Mouse (Mus musculus) adrenal gland, postnatal 25 days (tissue): ENCODE data around the gene Bend4. TPM values are rescaled to one million over a fixed set of nuclear protein-coding genes. Genes with fewer than 3 reads are reported as not detected.

ENCODE experiments used
- DNase-seq: peaks from one replicate; pipeline ENCODE4 v3.0.0; 2021; ENCODE audit warnings: mixed read lengths
- total RNA-seq: library from RNA; stranded (reverse); gene quantifications from 2 replicates; pipeline ENCODE4 v1.2.3, GENCODE M21; 2021

Gene Bend4
- total RNA-seq, 1 experiment from 2014 or later = 1.1 TPM

DNA sequence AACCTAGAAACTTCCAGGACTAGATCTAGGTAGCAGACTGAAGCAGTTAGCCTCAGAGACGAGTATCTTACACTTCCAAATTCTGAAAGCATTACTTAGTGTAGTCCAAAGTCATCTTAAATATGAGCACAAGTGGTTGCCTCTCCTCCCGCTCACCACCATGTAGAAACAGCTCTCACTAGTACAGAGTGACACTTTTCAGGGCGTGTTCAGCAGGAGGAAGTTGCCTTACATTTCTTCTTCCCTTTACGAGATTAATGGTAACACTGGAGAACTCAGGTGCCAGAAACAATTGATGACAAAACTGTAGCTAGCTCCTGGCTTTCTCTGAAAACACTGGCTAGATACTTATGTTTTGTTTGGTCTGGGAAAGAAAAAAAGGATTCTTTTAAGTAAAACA is 8.7 kb downstream of the Bend4 start:
- no peak for DNase-seq

DNA sequence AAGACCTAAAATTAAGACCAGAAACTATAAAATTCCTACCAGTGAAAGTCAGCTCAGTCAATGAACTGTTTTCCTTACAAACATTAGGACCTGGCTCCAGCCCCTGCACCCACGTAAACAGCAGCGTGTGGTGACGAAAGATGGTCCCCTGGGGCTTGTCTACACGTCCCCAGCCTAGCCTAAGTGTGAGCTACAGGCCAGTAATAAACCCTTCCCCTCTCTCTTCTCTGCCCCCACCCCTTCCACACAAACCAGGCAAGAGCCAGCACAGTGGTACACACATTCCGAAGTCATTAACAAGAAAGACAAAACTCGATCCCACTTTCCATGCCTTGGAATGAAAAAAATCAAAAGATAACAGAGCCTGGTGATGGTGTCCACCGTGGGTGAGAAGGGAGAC is 16.6 kb downstream of the Bend4 start:
- no peak for DNase-seq

DNA sequence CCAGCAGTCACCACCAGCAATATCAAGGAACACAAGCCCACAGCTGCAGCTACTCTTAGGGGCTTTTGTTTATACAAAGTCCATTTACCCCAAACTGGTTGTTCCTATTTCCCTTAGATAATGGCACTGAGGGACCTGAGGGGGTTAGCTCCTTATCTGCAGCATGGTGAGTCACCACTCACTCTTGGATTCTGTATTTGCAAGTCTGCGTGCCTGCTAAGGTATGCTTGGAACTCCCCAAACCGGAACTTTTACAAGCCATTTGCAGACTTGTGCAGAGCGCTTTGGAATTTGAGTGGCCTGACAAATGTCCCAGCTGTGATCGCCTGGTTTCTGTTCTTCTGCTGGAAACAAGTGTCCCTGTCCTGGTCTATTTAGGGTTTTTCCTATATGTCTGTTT is 17.7 kb downstream of the Bend4 start:
- no peak for DNase-seq

DNA sequence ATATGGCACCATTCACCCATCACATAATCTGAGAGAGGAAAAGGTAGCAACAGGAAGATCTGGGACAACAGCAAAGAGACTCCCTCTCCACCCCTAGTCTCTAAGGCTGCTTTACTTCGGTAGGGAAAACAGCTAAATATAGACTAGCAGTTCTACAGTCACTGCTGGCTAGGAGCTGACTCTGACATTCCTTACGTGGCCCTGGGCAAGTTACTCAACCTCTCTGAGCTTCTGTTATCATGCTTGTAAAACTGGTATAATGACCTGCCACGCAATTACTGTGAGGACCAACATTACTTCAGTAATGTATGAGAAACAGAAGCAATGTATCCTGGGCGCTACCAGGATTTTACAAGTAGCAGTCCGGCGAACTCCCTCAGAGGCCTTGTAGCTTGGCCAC is 19.7 kb downstream of the Bend4 start:
- no peak for DNase-seq

DNA sequence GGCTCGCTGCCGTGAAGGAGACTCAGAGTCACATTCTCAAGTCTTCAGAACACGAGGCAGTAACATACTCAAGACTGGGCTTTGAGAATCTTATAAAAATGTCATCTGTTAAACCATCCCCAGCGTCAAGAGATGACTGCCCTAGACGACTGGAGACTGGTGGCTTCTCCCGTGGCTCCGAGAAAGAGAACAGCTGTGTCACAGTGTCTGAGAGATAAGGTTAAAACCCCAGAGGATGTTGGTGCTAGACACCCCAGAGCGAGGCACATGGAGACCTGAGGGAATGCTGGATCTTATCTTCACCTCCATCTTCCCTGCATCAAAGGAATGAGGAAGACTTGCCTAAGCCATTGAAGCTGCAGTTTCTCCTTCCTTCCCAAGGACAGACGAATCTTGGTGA is 23.2 kb downstream of the Bend4 start:
- DNase-seq = no peak

DNA sequence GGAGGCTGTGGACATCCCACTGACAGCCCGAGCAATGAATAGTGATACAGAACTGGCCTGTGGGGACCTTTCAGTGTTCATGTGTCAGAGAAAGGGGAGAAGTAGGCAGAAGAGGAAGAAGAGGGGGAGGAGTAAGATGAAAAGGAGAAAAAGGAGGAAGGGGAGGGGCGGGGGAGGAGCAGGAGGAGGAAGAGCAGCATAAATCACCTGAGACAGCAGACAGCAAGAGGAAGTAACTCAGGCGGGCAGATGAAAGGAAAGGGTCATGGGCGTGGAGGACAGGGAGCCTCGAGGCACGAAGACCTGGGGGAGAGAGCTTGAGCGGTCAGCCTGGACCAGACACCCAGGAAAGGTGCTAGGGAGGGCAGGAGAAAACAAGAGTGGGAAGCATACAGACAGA is 23.7 kb downstream of the Bend4 start:
- DNase-seq = no peak

DNA sequence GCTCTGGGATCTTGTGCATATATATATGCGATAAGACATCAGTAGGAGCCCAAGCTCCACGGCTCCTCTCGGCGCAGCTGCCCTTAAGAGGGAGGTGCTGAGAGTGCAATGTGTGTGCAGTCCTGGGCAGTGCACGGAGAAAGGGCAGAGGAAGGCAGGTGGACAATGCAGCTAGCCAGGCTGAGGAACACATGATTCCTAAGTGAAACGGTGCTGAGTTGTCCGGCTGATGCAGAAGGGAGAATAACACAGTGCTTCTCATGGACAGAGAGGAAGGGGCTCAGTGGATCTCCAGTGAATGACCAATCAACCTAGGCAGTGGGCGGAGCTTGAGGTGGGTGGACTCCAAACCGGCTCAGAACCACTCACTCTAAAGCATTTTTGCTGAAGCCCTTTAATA is 26.5 kb downstream of the Bend4 start:
- no peak for DNase-seq

DNA sequence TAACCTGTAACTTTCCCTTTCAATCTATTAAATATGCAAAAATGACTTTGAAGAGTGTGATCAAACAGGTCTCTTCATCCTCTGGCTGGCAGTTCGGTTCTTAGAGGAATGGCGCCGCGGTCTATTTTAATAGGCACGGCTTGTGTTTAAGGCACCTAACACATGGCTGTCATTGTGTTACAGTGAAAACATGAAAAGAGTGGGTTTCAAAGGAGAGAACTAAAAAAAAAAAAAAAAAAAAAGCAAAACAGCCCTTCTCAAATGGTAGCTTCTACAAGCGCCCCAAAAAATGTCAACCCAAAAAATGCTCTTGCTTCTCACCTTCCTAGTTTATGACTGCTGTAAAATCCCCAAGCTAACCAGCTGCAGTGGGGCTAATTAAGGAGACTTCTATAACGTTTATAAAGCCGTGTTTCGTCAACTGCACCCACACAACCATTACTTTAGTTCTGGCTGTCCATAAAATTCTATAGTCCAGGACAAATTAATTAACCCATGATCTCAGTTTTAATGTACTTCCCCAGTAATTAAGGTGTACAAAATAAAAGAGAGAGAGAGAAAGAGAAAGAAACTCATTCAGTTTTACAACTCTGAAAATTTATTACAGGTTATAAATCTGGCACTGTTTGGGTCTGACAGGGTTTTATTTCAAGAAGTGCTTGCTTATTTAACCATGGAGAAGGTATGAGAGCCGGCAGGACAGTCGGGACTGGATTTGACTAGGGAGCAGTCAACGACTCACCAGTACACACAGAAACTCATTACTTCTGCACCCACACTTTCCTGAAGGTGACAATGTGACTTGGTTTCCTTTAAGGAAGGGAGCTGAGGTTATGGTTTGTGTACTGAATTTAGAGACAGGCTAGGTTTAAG is 27.3 kb downstream of the Bend4 start:
- DNase-seq = no peak

DNA sequence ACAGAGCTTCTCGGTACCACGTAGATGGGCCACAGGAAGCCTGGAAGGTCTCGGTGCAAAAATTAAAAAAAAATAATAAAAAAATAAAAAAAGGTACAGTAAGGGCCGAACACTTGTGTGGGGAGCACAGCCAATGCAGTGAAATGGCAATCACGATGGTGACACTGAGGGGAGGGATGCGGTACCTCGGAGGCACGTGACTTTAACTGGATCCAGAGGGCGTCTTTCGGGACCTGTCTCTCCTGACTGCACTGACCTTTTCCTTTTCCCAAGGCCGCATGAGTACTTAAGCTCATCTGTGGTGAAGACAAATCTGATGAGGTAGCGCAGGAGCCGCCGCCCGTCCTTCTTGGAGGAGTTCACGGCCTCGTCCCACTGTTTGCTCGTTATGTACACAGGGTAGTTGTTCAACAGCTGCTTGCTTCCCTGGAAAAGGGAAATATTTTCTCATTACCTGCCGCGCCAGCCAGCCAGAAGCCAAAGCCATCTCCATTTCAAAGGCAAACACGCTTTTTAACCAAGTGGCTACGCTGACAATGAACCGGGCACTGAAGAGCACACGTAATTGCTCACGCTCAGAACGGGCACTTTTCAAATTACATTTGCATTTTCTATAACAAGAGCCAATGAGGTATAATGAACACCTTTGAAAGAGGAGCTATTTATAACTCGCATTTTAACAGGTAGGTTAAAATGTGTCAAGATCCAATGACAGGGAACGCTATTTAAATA is 28.1 kb downstream of the Bend4 start:
- no peak for DNase-seq

DNA sequence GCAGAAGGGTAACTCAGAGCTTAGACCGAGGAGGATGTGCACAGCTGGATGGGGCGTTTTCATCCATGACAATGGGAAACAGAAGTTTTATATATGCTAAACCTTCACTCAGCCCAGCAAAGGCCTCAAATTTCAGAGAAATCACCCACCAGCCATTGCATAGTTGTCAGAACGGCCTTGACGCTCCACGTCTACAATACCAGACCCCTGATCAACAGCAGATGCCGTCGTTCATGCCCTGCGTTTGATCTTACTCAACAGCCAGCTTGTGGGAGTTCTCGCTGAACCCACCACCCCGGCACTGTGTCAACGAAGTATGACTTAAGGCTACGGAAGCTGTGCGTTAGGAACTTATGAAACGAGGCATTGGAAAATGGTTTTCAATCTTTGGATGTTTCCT is 30.9 kb downstream of the Bend4 start:
- no peak for DNase-seq

DNA sequence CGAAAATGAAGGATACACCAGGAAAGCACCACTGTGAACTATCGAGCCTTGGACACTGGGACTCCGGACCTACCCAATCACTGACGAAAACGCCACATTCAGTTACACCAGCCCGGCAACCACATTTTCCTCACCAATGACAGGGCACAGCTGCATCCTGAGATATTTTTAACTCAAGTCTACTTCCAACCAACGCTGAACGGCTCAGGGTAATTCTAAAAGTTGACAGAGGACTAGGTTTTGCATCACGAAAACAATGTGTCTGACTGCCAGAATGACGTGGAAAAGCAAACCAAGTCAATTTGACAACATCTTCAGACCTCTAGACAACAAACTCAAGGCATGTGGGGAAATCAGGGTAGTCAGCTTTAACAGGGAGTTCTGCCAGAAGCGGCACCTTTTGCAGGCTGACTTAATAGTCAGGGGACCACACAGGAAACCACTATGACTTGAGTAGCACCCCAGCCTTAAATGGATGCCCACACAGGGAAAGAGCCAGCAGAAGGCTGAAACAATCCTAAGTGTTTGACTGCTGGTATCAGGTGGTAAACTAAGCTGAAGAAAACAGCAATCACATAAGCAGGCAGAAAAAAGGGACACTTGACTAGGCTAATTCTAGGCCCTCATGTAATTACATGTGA is 32.8 kb downstream of the Bend4 start:
- DNase-seq = no peak

DNA sequence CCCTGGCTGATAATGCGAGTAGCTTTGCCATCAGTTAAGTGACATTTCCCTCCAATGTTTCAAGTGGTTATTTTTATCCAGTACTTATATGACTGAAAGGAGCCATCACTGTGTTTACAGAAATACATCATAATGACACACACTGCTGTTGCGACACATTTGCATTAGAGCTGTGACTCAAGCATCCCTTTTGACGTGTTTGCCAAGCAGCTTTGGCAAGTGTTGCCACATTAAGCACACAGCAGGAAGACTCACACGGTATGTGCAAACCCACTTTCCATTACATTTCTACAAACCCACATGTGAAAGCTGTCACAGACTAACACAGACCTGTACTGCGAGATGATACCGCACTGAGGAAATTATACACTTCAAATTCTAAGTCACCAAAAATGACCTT is 34.2 kb downstream of the Bend4 start:
- no peak for DNase-seq

DNA sequence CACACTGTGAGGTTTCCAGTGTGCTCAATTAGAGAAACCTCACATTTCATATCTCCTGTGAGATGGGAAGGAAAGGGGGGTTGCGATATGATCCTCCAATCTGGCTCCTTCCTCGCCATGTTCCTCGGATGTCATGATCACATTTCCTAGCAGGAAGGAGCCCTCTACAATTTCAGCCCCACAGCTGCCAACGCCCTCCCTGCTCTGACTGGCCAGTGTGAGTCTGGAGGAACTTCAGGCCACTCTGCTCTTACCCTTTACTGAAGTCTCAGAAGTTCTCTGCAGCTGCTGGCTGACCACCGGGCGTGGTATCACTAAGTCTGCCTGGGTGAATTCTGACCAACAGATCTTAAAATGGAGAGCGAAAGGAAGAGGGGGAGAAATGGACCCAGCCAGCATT is 45.6 kb downstream of the Bend4 start:
- DNase-seq = no peak

DNA sequence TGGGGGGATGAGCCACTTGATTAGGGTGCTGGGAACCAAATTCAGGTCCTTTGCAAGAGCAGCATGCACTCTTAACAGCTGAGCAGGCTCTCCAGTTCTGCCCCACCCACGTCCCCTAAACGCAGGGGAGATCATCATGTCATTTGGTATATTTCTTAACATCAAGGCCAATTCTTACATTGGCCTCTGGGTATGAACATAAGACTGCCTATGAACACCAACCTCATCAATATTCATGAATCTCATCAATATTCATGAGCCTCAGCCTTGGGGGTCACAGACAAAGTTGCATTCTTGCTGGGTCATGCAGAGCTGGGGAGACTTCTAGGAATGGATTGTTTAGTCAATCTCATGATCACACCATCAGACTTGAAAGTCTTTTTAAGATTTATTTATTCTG is 46.4 kb downstream of the Bend4 start:
- no peak for DNase-seq

DNA sequence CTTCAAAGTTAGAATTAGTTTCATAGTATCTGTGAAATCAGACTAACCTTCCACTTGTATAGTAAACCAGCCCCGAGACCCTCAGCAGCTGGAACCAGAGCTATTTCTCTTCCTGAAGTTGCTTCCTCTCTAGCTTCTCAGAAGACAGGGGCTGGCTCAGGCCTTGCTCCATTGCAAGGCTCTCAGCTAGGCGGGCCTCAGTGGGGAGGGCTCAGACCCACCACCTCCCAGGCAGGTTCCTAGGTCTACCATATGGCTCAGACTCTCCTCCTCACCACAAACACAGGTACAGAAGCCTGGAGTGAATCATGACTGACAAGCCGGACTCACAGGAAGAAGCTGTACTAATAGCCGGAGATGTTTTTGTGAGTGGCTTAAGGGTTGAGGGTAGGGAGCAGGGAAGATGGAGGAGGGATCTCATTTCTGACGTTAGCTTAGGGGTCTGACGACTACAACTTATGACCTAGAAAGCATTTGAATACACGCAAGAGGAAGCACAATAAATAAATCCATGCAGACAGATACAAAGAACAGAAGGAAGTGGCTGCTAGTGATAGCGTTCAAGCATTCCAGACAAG is 51.0 kb downstream of the Bend4 start:
- DNase-seq = no peak

DNA sequence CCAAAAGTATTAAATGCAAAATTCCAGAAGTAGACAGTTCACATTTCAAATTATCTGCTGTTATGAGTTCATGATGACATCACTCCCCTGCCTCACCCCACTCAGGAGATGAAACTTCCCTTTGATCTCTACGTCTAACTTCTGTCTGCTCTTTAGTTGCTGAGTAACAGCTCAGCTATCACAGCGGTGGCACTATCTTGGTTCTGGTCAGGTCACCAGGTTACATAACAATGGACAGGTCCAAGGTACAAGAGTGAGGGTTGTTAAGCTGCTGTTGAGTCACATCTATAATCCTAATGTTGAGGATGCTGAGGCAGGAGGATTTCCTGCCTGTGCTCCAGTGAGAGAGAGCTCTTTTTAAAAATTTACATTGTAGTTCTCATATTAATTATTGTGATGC is 65.2 kb downstream of the Bend4 start:
- no peak for DNase-seq

DNA sequence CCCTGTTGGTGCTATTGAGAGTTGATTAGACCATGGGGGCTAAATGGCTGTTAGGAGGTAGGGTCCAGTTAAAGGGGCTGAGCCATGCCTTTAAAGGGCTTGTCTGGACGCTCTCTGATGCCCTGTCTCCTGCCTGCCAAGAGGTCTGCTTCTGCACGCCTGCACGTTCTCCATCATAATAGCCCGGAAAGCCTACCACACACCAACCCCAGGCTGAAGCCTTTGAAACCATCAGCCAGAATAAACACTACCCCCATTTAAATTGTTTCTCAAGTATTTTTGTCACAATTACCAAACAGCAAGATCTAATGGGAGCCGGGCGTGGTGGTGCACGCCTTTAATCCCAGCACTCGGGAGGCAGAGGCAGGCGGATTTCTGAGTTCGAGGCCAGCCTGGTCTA is 65.8 kb downstream of the Bend4 start:
- DNase-seq = no peak

DNA sequence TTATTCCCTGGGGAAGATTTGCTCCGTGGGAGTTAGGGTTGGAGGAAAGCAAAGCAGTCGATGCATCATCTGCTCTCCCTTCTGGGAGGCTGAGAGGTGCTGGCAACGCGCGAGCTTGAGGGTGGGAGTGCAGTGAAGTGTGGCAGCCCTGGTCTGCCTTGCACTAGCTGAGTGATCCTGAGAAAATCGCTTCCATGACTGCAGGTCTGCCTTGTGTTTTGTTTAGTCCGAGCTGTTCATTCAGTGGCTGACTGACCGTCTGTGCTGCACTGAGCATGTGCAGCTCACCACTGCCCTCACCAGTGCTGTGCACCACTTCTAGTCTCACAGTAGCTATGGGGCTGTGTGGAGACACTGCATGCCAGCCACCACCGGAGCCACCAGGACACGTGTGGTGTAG is 79.2 kb downstream of the Bend4 start:
- no peak for DNase-seq

DNA sequence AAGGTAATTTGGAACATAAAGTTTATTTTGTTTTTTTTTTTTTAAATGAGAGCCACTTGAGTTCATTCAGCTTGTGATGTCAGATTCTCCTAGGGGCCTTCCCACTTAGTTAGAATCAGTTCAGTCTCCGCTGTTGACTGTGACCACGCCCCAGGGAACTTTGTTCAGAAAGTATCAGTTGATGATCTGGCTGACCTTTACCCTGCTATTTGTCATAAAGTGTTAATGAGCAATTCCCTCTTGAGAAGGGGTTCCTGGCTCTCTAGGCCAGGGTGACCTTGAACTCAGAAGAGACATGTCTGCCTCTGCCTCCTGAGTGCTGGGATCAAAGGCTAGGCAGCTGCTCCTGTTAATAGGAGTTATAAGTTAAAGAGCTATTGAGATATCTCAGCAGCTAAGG is 81.0 kb downstream of the Bend4 start:
- no peak for DNase-seq
